In genomic region chr14:21286274-21286673, GRCm38 (mm10) we compare ENCODE assay signal across 23 mouse cellular contexts.
DNase-seq lines count a peak whose midpoint lies in the region; ATAC-seq and TF ChIP-seq lines count a peak whose summit lies in the region.
"Had no signal": no experiment of that assay in that cellular context is flagged by ENCODE, and none has a peak within 500 bp of the region (broad histone marks: within the 10 kb centered on the region; RNA-seq: fewer than 3 reads in every experiment).

No protein-coding gene starts in this region.

- no peaks in the 10 kb centered on the region for H3K27me3 ChIP-seq in embryonic facial prominence, embryonic 13.5 days
- no peaks in the 10 kb centered on the region for H3K27me3 ChIP-seq in embryonic facial prominence, embryonic 10.5 days (replicated peaks; ENCODE audit: low read depth, poor library complexity, severe bottlenecking)
- H3K27me3 ChIP-seq in kidney, adult 2 months (replicated peaks; ENCODE audit: control insufficient read depth, insufficient read depth, low read length), result no peaks in the 10 kb centered on the region
- H3K27me3 ChIP-seq in midbrain, embryonic 15.5 days (replicated peaks), result no peaks in the 10 kb centered on the region
- H3K27me3 ChIP-seq: embryonic facial prominence, embryonic 12.5 days; heart, embryonic 12.5 days; hindbrain, embryonic 15.5 days; liver, embryonic 13.5 days; Patski had no signal

- TF ChIP-seq CTCF in kidney, adult 2 months (conservative IDR thresholded peaks at IDR 0.05; ENCODE audit: insufficient read depth, insufficient read length, low read depth, low read length), result no peak

- H3K36me3 ChIP-seq in embryonic facial prominence, embryonic 13.5 days, result no peaks in the 10 kb centered on the region
- no peaks in the 10 kb centered on the region for H3K36me3 ChIP-seq in embryonic facial prominence, embryonic 10.5 days (replicated peaks)
- no peaks in the 10 kb centered on the region for H3K36me3 ChIP-seq in kidney, adult 2 months (ENCODE audit: control insufficient read depth, insufficient read depth, low read length)
- H3K36me3 ChIP-seq in midbrain, embryonic 15.5 days (replicated peaks), result no peaks in the 10 kb centered on the region
- H3K36me3 ChIP-seq: embryonic facial prominence, embryonic 12.5 days; heart, embryonic 12.5 days; hindbrain, embryonic 15.5 days; liver, embryonic 13.5 days had no signal

- DNase-seq in embryonic facial prominence, embryonic 10.5 days (ENCODE audit: low spot score), result no peak
- peak; percentile 42 for DNase-seq in kidney, postnatal 10 days
- no peak for DNase-seq in kidney, adult 2 months
- DNase-seq in retina, postnatal 1 day, result peak; percentile 68
- DNase-seq in retina, embryonic 14.5 days (ENCODE audit: low spot score), result no peak
- DNase-seq: adrenal gland, postnatal 10 days; cerebellum, adult 9-11 months; gastrocnemius, postnatal 36 days; heart, postnatal 36 days; kidney, postnatal 36 days; layer of hippocampus, adult 9-11 months; liver, embryonic 13.5 days; right cerebral cortex, adult 18-20 months; thymus, postnatal 14 days had no signal

- no peak overlapping the region for H3K4me2 ChIP-seq in embryonic facial prominence, embryonic 13.5 days
- no peak overlapping the region for H3K4me2 ChIP-seq in midbrain, embryonic 15.5 days
- H3K4me2 ChIP-seq: embryonic facial prominence, embryonic 12.5 days; heart, embryonic 12.5 days; hindbrain, embryonic 15.5 days; liver, embryonic 13.5 days had no signal

- no peaks in the 10 kb centered on the region for H3K9me3 ChIP-seq in embryonic facial prominence, embryonic 13.5 days
- no peaks in the 10 kb centered on the region for H3K9me3 ChIP-seq in embryonic facial prominence, embryonic 10.5 days
- no peaks in the 10 kb centered on the region for H3K9me3 ChIP-seq in midbrain, embryonic 15.5 days
- H3K9me3 ChIP-seq: embryonic facial prominence, embryonic 12.5 days; heart, embryonic 12.5 days; hindbrain, embryonic 15.5 days; liver, embryonic 13.5 days had no signal

- WGBS in embryonic facial prominence, embryonic 13.5 days, result 58% methylated on average over 7 of the region's 7 CpGs
- 90% methylated on average over 7 of the region's 7 CpGs for WGBS in embryonic facial prominence, embryonic 10.5 days
- WGBS in kidney, adult 2 months, result 83% methylated on average over 7 of the region's 7 CpGs
- 75% methylated on average over 7 of the region's 7 CpGs for WGBS in midbrain, embryonic 15.5 days

- H3K4me1 ChIP-seq in embryonic facial prominence, embryonic 13.5 days, result peaks cover 28% of the 10 kb centered on the region
- peaks cover 48% of the 10 kb centered on the region for H3K4me1 ChIP-seq in embryonic facial prominence, embryonic 10.5 days
- no peaks in the 10 kb centered on the region for H3K4me1 ChIP-seq in kidney, adult 2 months (ENCODE audit: control insufficient read depth, insufficient read depth, low read length)
- H3K4me1 ChIP-seq in midbrain, embryonic 15.5 days, result no peaks in the 10 kb centered on the region
- H3K4me1 ChIP-seq: hindbrain, embryonic 15.5 days; liver, embryonic 13.5 days had no signal

- H3K4me3 ChIP-seq in embryonic facial prominence, embryonic 13.5 days, result no peak overlapping the region
- no peak overlapping the region for H3K4me3 ChIP-seq in embryonic facial prominence, embryonic 10.5 days
- no peak overlapping the region for H3K4me3 ChIP-seq in kidney, adult 2 months (ENCODE audit: insufficient read depth, low read depth, low read length)
- no peak overlapping the region for H3K4me3 ChIP-seq in midbrain, embryonic 15.5 days
- H3K4me3 ChIP-seq: embryonic facial prominence, embryonic 12.5 days; heart, embryonic 12.5 days; hindbrain, embryonic 15.5 days; left cerebral cortex, adult 2 months; liver, embryonic 13.5 days had no signal

- TF ChIP-seq POLR2A in kidney, adult 2 months (IDR thresholded peaks at IDR 0.05; ENCODE audit: low read depth, low read length), result no peak

- no peak for ATAC-seq in embryonic facial prominence, embryonic 13.5 days (ENCODE audit: insufficient number of reproducible peaks, insufficient read depth, low FRiP score, low TSS enrichment, low read depth)
- ATAC-seq in monocyte, adult 5-6 weeks (replicated peaks; ENCODE audit: insufficient number of reproducible peaks, low FRiP score, low TSS enrichment, poor library complexity, severe bottlenecking), result no peak
- no peak for ATAC-seq in midbrain, embryonic 15.5 days (replicated peaks)
- ATAC-seq: intestine, embryonic 16.5 days; Patski had no signal

- H3K9ac ChIP-seq in embryonic facial prominence, embryonic 13.5 days, result no peak overlapping the region
- H3K9ac ChIP-seq in midbrain, embryonic 15.5 days, result no peak overlapping the region
- H3K9ac ChIP-seq: embryonic facial prominence, embryonic 12.5 days; heart, embryonic 12.5 days; hindbrain, embryonic 15.5 days; liver, embryonic 13.5 days had no signal

- H3K27ac ChIP-seq in embryonic facial prominence, embryonic 13.5 days, result 0 out of 2 replicates have a peak overlapping the region, but pooled peaks have one; percentile 12
- no peak overlapping the region for H3K27ac ChIP-seq in embryonic facial prominence, embryonic 10.5 days (replicated peaks)
- no peak overlapping the region for H3K27ac ChIP-seq in kidney, adult 2 months (ENCODE audit: insufficient read depth, low read depth, low read length)
- H3K27ac ChIP-seq in midbrain, embryonic 15.5 days, result no peak overlapping the region
- H3K27ac ChIP-seq: hindbrain, embryonic 15.5 days; left cerebral cortex, adult 2 months; liver, embryonic 13.5 days had no signal

Comparison
In these comparisons a context has a peak if more than half of its experiments do, and no peak if none do; other contexts are left out.
1. DNase-seq: peak in kidney, postnatal 10 days (single experiment) and retina, postnatal 1 day (single experiment); none in embryonic facial prominence, embryonic 10.5 days (single experiment), kidney, adult 2 months (single experiment) and retina, embryonic 14.5 days (single experiment).